Mouse (Mus musculus): ENCODE data around the gene Zfp329. TPM values are rescaled to one million over a fixed set of nuclear protein-coding genes. Genes with fewer than 3 reads are reported as not detected.
"Not testable (repeated sequence)": the region's sequence is repeated elsewhere in the genome, so short reads cannot be mapped to it uniquely, and the experiment has no call there.

Gene Zfp329
- 10 to 100 TPM; 13.5 to 25.4 (median 19.3) TPM for polyA plus RNA-seq (2017; shearing (Covaris generic))

DNA sequence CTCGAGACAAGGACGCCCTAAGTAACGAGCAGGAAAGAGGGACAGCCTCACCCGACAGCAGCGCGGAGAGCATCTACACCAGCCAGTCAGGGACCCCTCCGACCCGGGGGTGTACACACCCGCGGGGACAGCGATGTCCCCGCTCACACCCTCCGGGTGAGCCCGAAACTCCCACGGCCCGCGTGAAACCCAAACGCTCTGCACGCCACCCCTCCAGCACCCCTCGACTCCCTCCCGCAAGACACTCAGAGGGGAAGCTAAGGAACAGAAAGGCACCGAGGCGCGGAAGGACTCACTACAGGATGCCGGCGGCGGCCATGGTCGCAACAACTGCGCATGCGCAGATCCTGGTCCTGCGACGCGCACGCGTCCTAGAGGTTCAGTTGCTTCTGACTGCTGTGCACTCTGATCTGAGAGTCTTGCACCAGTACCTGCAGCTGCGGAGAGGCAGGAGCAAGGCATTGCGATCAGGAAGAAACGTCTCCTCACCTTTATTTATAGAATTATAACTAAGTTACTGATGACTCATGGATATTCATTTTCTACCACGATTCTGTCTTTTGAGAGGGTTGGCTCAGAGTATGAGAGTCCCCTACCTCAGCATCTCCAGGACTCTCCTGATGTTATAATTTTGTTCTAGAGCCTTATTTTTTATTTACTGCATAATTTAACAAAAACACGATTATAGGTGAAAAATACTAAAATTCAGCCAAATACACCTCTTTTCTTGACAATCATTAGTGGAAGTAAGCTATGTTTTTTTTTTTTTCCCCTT is at the start of gene Zfp329:
TSS of gene Zfp329 (minus strand) at position 338 of the 775 bp plus-strand sequence.
- ATAC-seq: peak; percentile 98

GRCm38 (mm10) chr7:12835779-12836178 is 17.1 kb upstream of the Zfp329 start:
- no peak for ATAC-seq

GRCm38 (mm10) chr7:12835193-12835671 is 16.6 kb upstream of the Zfp329 start:
- peak; percentile 19 for ATAC-seq

- peak; percentile 94 for ATAC-seq
These were observed 15.8 kb upstream of the Zfp329 start, which contains the start of gene Zfp110 for GRCm38 (mm10) chr7:12834162-12835120. Gene Zfp110, plus strand, starts transcription at chr7:12834761.

DNA sequence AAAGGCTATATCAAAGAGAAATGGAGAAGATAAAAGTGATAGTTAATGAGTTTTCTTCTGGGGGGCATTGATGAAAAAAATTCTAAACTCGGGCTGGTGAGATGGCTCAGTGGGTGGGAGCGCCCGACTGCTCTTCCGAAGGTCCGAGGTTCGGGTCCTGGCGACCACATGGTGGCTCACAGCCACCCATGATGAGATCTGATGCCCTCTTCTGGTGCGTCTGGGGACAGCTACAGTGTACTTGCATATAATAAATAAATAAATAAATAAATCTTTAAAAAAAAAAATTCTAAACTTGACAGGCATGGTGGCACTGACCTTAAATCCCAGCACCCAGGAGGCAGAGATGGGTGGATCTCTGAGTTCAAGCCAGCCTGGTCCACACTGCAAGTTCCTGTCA is 3.1 kb downstream of the Zfp329 start:
- ATAC-seq: no peak

- no peak for ATAC-seq
These were observed 15.0 kb downstream of the Zfp329 start for GRCm38 (mm10) chr7:12803727-12804071.

DNA sequence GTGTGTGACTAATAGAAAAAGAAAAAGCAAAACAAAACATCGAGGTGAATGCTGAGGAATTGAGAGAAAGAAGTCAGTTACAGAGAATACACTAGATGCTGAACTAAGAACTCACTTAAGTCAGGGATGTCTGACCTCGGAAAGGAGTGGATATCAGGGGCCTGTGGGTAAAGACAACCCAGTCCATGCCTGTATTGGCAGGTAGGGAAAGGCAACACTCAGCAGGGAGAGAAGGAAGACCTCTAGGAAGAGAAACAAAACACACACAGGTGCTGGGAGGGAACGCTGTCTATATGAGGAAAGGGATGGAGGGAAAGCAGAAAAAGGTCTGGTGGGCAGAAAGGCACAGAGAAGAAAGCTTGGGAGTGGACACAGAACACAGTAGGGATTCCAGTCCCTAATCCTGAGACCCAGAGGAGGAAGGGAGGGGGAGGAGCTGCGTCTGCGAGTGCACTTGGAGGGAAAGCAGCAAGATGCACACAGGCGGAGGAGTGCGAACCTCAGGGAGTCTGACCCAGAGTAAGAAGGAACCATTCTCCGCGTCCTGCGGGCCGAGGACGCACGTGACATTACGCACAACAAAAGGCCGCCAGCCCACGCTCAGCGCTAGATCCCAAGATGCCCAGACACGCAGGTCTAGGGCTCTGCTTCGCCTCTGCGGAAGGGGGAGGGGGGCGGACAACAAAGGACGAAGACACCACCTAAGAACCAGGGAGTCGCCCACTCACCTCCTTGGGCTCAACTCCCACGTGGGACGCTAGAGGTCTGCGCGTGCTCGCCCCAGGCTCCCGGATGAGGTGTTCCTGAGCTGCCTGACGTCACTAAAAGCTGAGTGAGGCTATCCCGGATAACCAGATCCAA is 15.6 kb downstream of the Zfp329 start, which contains the start of gene Zscan18:
TSS of gene Zscan18 (minus strand) at position 770 of the 861 bp plus-strand sequence.
- ATAC-seq: peak; percentile 90

DNA sequence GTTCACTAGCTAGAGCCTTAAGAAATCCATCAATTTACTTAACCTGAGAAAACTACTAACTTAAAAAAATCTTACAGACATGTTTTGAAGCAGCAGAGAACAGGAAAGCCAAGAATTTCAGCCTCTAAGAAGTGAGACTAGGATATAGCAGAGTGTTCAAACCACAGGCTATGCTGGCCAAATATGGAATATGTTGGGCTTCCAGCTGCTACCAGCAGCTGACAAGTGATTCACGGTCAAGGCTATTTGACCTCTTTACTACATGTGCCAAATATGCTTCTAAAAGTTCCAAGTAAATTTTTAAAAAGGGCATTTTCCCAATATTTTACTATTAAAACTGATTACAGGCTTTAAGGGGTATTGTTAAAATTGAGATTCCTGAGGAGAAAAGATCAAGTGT is 19.1 kb downstream of the Zfp329 start:
- ATAC-seq: no peak

DNA sequence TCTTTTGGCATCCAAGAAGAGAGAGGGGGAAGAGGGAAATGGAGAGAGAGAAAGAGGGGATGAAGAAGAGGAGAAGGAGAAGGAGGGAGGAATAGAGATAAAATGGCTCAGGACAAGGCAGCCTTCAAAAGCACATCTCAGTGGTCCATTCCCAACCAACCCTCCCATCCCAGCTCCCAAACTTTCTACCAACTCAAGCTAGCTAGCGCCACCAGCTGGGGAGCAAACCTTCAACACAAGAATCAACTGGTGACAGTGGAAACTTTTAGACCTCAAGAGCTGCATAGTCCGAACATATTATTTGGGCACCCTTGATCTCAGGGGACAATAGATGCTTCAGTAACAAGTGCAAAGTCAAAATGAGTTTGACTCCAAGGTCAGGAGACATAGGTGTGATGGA is 20.7 kb downstream of the Zfp329 start:
- ATAC-seq: no peak

DNA sequence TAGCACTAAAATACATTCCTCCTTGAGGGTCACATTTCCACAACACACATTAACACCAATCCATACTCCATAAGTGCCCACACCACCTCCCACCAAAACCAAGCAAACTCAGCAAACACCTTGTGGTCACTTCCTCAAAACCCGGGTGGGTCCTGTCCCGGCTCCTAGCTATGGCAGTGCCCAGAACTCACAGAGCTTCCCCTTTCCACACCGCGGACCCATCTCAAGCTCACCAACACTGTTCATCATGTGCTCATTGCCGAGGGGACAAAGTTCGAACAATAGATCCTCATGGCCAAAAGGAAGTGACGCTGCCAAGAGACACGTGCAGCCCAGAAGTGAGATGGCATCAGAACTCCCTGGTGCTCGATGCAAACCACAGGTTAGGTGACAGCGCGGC is 26.0 kb downstream of the Zfp329 start:
- not testable (repeated sequence) for ATAC-seq

DNA sequence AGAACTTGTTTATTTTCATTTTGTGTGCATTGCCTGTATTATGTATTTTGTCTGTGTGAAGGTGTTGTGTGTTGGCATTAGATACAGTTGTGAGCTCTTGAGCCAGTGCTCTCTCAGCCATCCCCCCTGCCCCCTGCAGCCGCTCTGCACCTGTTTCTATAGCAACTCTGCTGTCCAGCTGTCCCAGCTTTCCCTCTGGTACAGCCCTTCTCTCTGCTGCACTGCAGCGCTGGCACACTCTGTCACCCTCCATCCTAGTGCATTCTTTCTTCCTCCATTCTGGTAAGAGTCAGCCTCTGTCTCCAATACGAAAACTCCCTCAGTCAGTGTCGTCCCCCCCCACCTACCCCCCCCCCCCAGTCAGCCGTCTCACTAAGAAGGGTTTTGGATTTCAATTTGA is 30.6 kb downstream of the Zfp329 start:
- ATAC-seq: no peak

- no peak for ATAC-seq
These were observed 31.3 kb downstream of the Zfp329 start for GRCm38 (mm10) chr7:12787333-12787732.

DNA sequence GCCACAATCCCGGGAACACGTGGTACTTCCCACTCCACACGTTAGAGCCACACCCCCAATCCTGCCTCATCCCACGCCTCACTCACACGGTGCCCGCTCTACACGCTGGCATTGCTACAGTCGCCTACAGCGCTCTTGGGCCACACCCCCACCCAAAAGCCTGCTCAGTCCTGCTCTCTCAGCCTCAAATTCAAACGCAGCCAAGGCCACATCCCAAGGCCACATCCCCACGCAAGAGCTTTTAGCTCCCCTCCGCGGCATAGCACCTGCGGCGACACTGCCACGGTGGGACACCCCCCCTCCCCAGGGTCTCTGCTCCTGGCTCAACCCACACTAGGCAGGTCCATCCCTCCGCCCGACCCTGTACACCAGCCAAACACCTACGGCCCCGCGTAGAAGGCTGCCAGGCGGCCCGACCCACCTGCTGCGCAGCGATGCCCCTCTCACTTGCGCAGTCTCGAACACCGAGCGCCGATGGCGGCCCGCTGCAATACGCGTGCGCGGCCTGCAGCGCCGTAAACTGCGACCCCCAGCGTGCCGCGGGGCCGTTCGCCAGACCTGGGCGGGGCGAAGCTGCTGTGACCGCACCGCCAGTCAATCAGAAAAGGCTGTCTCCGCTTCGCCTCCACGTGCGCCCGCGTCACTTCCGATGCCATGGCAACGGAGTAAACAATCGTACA is 38.4 kb downstream of the Zfp329 start:
- ATAC-seq: peak; percentile 88

GRCm38 (mm10) chr7:12779782-12780150 is 38.9 kb downstream of the Zfp329 start:
- no peak for ATAC-seq

DNA sequence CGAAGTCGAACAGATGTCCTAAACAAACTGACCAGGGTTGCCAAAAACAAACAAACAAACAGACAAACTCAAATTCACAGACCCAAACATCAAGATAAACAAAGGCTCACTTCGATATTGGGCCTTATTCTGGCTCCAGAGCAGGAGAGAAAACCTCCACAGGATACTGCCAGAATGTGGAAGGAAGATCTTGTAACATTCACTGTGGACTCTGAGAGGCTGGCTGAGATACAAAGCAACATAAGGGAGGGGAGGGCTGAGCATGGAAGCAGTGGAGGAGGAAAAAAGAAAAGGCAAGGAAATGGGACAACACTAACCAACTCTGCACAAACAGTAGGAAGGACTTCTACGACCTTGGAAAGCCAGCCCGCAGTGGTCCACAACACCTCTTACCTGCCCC is 39.5 kb downstream of the Zfp329 start:
- no peak for ATAC-seq

DNA sequence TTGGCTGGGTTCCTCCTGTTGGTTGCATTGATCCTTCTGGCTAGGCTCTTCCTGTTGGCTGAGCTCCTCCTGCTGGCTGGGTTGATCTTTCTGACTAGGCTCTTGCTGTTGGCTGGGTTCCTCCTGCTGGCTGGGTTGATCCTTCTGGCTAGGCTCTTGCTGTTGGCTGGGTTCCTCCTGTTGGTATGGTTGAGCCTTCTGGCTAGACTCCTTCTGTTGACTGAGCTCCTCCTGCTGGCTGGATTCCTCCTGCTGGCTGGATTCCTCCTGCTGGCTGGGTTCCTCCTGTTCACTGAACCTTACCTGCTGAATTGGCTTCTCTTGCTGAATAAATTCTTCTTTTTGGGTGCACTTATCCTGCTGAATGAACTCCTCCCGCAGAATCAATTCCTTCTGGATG is 44.1 kb downstream of the Zfp329 start:
- ATAC-seq: no peak

DNA sequence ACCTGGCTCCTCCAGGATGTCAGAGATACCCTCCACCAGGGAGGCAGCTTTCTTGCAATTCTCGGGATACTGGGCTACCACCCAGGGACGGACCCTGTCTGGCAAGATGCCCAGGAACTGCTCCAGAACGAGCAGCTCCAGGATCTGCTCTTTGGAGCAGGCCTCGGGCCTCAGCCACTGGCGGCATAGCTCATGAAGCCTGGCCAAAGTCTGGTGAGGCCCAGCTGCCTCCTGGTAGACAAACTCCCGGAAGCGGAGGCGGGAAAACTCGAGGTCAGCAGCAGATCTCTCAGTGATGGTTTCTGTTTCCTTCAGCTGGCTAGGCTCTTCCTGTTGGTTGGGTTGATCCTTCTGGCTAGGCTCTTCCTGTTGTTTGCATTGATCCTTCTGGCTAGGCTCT is 44.5 kb downstream of the Zfp329 start:
- ATAC-seq: no peak
